Mouse (Mus musculus) brain, embryonic 14.5 days (tissue): ENCODE results near the gene Cct7.

Experiments used
- CTCF ChIP-seq: fragments of 200-500 bp; IDR thresholded peaks from 2 replicates; pipeline ENCODE4 v1.5.1; 2012; ENCODE audit warnings: inconsistent platforms, mild to moderate bottlenecking, moderate library complexity, borderline replicate concordance; ENCODE audit not compliant: insufficient read depth, insufficient read length; ENCODE audit errors: extremely low read depth
- POLR2A ChIP-seq: fragments of 200-500 bp; IDR thresholded peaks from 2 replicates; pipeline ENCODE4 v1.6.1; 2012; ENCODE audit warnings: mild to moderate bottlenecking, inconsistent platforms, borderline replicate concordance; ENCODE audit not compliant: poor library complexity, insufficient read depth, insufficient read length, severe bottlenecking; ENCODE audit errors: extremely low read depth

DNA sequence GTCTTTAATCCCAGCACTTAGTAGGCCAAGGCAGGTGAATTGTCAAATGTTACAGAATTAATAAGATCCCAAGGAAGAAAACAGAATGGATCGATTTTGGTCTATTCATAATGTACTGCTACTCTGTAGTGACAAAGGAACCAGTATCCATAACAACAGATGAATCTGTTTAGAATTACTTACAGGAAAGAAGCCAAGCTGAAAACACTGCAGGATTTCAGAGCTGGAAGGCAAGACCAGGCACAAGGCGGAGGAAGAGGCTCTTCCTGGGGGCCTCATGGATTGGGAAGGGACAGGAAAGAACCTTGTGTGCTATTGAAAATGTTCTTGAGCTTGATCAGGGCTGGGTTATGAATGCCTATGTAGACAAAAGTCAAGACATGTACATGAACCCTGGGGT is 34.4 kb downstream of the Cct7 start:
- TF ChIP-seq CTCF (no peak), POLR2A (no peak)
